Mouse (Mus musculus): ENCODE measurements around the gene Snx5.

DNA sequence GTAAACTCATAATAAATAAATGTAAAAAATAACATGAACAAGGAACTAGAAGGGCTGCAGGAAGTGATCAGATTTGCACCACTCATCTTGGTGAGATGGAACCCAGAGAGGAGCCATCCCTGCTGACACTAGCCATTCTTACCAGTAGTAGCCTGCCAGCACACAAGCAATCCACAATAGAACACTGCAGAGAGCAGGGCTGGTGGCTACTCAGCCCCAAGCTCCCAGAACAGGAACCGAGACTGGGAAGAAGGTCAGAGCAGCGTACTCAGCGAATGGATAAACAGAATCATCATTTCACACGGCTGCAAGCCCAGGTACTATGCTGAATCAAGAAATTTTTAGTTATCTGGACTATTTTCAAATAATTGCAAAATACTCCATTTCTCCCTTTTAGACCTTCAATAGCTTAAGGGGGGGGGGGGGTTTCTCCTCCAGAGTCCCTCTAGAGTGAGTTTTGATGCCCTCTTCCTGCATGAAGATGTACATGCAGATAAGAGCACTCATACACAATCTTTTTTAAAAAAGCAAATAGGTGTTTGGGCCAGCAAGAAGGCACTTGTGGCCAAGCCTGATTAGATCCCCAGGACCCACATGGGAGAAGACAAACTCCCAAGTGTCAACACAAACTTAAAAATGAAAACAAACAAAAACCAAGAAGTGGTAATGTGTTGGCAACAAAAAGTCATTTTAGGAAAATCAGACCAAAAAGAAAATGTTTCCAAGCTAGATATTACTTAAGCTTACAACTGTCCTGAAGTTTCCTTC, 4.6 kb downstream of the Snx5 start:
- TF ChIP-seq HCFC1 (IDR thresholded peaks at IDR 0.05; ENCODE audit: low read depth, low read length) (no peak), CTCF (IDR thresholded peaks at IDR 0.05 in 2 of 3, conservative IDR thresholded peaks at IDR 0.05 in 1 of 3; ENCODE audit: control insufficient read depth in 1 of 3, insufficient read depth in 1 of 3, low read depth in 2 of 3, low read length in 3 of 3, poor library complexity in 1 of 3, severe bottlenecking in 1 of 3) (no peak), E2F4 (IDR thresholded peaks at IDR 0.05; ENCODE audit: borderline replicate concordance, low read depth, low read length) (no peak), MYC (IDR thresholded peaks at IDR 0.05; ENCODE audit: low read depth, low read length) (no peak), UBTF (IDR thresholded peaks at IDR 0.05; ENCODE audit: borderline replicate concordance, insufficient read depth, low read depth, low read length) (no peak), POLR2A (IDR thresholded peaks at IDR 0.05; ENCODE audit: control insufficient read depth in 1 of 2, insufficient read depth in 1 of 2, low read depth in 1 of 2, low read length in 2 of 2, poor library complexity in 1 of 2) (no peak; a peak in 1 of 4 replicates), POLR2AphosphoS2 (IDR thresholded peaks at IDR 0.05; ENCODE audit: low read length) (no peak), MEF2A (IDR thresholded peaks at IDR 0.05; ENCODE audit: extremely low read depth, insufficient replicate concordance, low read depth, low read length, poor library complexity, severe bottlenecking) (no peak), EP300 (IDR thresholded peaks at IDR 0.05; ENCODE audit: low read depth in 1 of 2, low read length in 2 of 2) (no peak), MAX (IDR thresholded peaks at IDR 0.05; ENCODE audit: low read length) (no peak), TCF12 (IDR thresholded peaks at IDR 0.05; ENCODE audit: low read depth, low read length) (no peak), CHD2 (IDR thresholded peaks at IDR 0.05; ENCODE audit: low read length) (no peak)
